Mouse (Mus musculus) lung, postnatal 25 days (tissue): Measurements from ENCODE around the gene Ppfibp1.

Experiments
- DNase-seq: peaks from one replicate; pipeline ENCODE4 v3.0.0; 2022; ENCODE audit warnings: low spot score

Ppfibp1 gene

GRCm38 (mm10) chr6:146913489-146914198 lies 25.4 kb downstream of the Ppfibp1 start:
- no peak for DNase-seq

- DNase-seq = no peak
Observed at GRCm38 (mm10) chr6:146915808-146916207, 27.5 kb downstream of the Ppfibp1 start.

- no peak for DNase-seq
Observed at GRCm38 (mm10) chr6:146917396-146917795, 29.1 kb downstream of the Ppfibp1 start.

GRCm38 (mm10) chr6:146918341-146918740 lies 30.1 kb downstream of the Ppfibp1 start:
- no peak for DNase-seq

GRCm38 (mm10) chr6:146926415-146926980 lies 38.2 kb downstream of the Ppfibp1 start:
- no peak for DNase-seq

- no peak for DNase-seq
Observed at GRCm38 (mm10) chr6:146928108-146928507, 39.8 kb downstream of the Ppfibp1 start.

GRCm38 (mm10) chr6:146929031-146929430 lies 40.7 kb downstream of the Ppfibp1 start:
- no peak for DNase-seq

- DNase-seq = no peak
Observed at GRCm38 (mm10) chr6:146933123-146933522, 44.8 kb downstream of the Ppfibp1 start.

GRCm38 (mm10) chr6:146935957-146936356 lies 47.7 kb downstream of the Ppfibp1 start:
- no peak for DNase-seq

GRCm38 (mm10) chr6:146939026-146939425 lies 50.7 kb downstream of the Ppfibp1 start:
- no peak for DNase-seq

- no peak for DNase-seq
Observed at GRCm38 (mm10) chr6:146941505-146942275, 53.4 kb downstream of the Ppfibp1 start.

GRCm38 (mm10) chr6:146944009-146944408 lies 55.7 kb downstream of the Ppfibp1 start:
- no peak for DNase-seq

- DNase-seq = no peak
Observed at GRCm38 (mm10) chr6:146944830-146945229, 56.5 kb downstream of the Ppfibp1 start.

- DNase-seq = no peak
Observed at GRCm38 (mm10) chr6:146946327-146947029, 58.2 kb downstream of the Ppfibp1 start.

- no peak for DNase-seq
Observed at GRCm38 (mm10) chr6:146947186-146947585, 58.9 kb downstream of the Ppfibp1 start.

GRCm38 (mm10) chr6:146949682-146950453 lies 61.6 kb downstream of the Ppfibp1 start:
- DNase-seq = no peak

GRCm38 (mm10) chr6:146950454-146950832 lies 62.2 kb downstream of the Ppfibp1 start:
- DNase-seq = no peak

GRCm38 (mm10) chr6:146954258-146954657 lies 66.0 kb downstream of the Ppfibp1 start, which contains the start of gene 1700034J05Rik:
Gene 1700034J05Rik (minus strand): TSS chr6:146954422.
- no peak for DNase-seq

- no peak for DNase-seq
Observed at GRCm38 (mm10) chr6:146955475-146955874, 67.2 kb downstream of the Ppfibp1 start.

- DNase-seq = no peak
Observed at GRCm38 (mm10) chr6:146955896-146956295, 67.6 kb downstream of the Ppfibp1 start.

- no peak for DNase-seq
Observed at GRCm38 (mm10) chr6:146956961-146957360, 68.7 kb downstream of the Ppfibp1 start.

- no peak for DNase-seq
Observed at GRCm38 (mm10) chr6:146958694-146959093, 70.4 kb downstream of the Ppfibp1 start.
